Mouse (Mus musculus) liver, adult (tissue): ENCODE results near the gene Tnfaip8l2.

ENCODE experiments used
- GATA4 ChIP-seq: IDR thresholded peaks from 2 replicates; pipeline ENCODE4 v1.6.1; 2014; ENCODE audit warnings: mild to moderate bottlenecking, low read length; ENCODE audit not compliant: insufficient replicate concordance

Gene Tnfaip8l2

DNA sequence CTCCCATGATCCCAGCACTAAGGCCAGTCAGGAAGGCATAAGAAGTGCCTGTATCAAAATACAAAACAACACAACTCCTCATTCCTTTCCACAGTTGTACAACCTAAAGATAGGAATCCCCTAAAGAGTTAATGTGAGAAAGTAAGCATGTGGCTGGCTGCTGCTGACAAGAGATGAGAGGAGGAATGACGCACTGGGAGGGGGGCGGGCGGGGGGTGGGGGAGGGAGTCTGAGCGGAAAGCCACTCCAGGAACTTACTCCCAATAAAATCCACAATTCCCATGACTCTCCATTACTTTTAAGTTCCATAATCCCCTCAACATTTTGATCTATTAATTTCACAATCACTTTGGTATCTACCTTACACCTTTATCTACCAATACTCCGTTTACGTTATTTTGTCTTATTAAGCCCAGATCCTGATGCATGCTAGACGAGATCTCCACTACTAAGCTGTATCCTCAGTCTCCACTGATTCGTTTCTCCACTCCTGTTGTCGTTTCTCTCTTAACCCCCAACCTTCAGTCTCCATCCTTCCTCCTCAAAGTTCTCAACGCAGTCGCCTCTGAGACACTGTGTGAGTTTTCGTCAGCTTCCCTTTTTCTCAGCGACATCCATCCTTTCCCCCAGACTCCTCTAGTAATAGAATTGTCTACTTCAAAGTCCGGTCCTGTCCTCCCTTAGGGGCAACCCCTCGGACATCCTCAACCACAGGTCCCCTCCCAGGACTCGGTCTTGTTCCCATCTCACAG is 36.4 kb downstream of the Tnfaip8l2 start:
- no peak for TF ChIP-seq GATA4

DNA sequence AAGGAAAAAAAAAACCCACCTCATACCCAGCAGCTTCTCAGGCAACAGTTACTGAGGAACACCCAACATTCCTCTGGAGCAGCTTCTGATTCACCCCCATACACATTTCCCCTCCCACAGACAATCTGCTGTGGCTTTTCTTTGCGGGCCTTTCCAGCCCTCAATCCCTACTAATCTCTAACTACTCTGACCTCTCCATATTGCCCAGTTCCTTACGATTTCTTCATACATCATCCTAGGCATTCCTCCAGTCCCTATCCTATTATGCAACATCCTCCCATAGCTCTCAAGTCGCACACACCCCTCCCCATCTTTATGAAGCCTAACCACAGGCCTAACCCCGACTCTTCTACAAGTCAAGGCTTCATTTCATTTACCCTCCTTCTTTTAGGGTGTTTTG is 37.0 kb downstream of the Tnfaip8l2 start:
- TF ChIP-seq GATA4 = no peak

DNA sequence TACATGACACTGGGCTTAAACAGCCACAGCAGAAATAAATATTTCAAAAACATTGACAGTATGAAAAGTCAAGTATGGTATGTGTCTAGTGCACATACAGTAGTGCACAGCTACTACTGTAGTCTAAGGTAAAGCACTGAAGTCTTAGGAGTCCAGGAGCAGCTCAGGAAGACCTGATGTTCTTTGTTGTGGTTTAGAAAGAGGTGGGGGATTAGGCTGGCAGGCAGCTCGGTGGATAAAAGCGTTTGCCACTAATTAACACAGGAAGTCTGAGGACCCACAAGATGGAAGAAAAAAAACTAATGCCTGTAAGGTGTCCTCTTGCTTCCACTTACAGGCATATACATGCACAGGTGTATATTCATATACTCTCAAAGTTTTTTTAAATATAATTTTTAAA is 41.3 kb downstream of the Tnfaip8l2 start:
- no peak for TF ChIP-seq GATA4
